8 mouse cellular contexts compared by ENCODE assay signal in the genomic region with DNA sequence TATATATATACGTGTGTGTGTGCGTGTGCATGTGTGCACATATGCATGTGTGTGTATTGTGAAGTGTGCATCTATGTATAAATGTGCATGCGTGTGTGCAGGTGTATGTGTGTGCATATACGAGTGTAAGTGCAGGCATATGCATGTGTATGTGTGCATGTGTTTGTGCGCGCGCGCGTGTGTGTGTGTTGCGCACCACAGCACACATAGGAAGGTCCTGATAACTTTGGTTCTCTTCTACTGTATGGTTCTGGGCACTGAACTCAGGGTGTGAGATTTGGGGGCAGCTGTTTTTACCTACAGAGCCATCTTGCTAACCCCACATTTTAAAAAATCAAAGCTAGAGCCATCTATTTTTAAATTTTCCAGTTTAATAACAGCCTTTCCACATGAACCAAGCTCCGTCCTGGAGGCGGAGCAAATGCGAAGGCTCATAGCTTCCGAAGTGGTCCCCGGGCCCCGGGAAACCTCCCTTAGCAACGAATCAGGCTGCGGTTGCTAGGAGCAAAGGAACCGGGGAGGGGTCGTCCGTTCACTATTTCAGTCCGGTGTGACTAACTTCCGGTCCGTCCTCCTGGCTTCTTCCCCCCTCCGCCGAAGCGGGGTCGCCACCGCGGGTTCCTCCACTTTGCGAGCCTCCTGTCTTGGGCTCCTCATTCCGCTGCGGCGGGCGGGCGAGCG. TPM values are rescaled to one million over a fixed set of nuclear protein-coding genes. Genes with fewer than 3 reads are reported as not detected.
A peak's percentile ranks its signal among the peaks of the same experiment; 100 is the strongest.
DNase-seq lines count a peak whose midpoint lies in the region; ATAC-seq lines count a peak whose summit lies in the region.

No protein-coding gene starts in this region.

- H3K27ac ChIP-seq in embryonic facial prominence, embryonic 13.5 days = peak overlapping the region; percentile 18; the same call in 1 of the 2 replicates
- no peak overlapping the region for H3K27ac ChIP-seq in kidney, embryonic 14.5 days (ENCODE audit: low read depth, low read length)
- peak overlapping the region; percentile 68 for H3K27ac ChIP-seq in limb, embryonic 15.5 days

- H3K27me3 ChIP-seq in embryonic facial prominence, embryonic 13.5 days = no peaks in the 10 kb centered on the region
- H3K27me3 ChIP-seq in kidney, embryonic 14.5 days (ENCODE audit: control insufficient read depth, insufficient read depth, low read length) = no peaks in the 10 kb centered on the region; the same call in 1 of the 2 replicates
- no peaks in the 10 kb centered on the region for H3K27me3 ChIP-seq in limb, embryonic 15.5 days

- WGBS in embryonic facial prominence, embryonic 13.5 days = 8% methylated on average over 37 of the region's 37 CpGs
- 9% methylated on average over 37 of the region's 37 CpGs for WGBS in kidney, embryonic 14.5 days
- 8% methylated on average over 37 of the region's 37 CpGs for WGBS in limb, embryonic 15.5 days

- peak; percentile 74 for ATAC-seq in embryonic facial prominence, embryonic 13.5 days (ENCODE audit: insufficient number of reproducible peaks, insufficient read depth, low FRiP score, low TSS enrichment, low read depth)
- ATAC-seq in kidney, embryonic 14.5 days (ENCODE audit: low FRiP score, low TSS enrichment) = peak; percentile 92
- peak; percentile 78 for ATAC-seq in limb, embryonic 15.5 days (ENCODE audit: insufficient number of reproducible peaks, low FRiP score, low TSS enrichment, low read depth)

- DNase-seq in 3134 (ENCODE audit: extremely low read depth, insufficient read length, low spot score) = peak; percentile 86
- peak; percentile 90 for DNase-seq in adrenal gland, postnatal 25 days
- DNase-seq in heart, adult 9 months (ENCODE audit: low spot score in 2 of 2) = peak; percentile 89
- peak; percentile 53 to 75 for DNase-seq in monocyte, adult 2 months (ENCODE audit: low read depth in 1 of 2, low spot score in 2 of 2)
- DNase-seq in spleen, postnatal 36 days (ENCODE audit: low spot score in 2 of 2) = peak; percentile 76

- H3K36me3 ChIP-seq in embryonic facial prominence, embryonic 13.5 days = peaks cover 26% of the 10 kb centered on the region
- peaks cover 7% of the 10 kb centered on the region; the same call in 1 of the 2 replicates for H3K36me3 ChIP-seq in kidney, embryonic 14.5 days (ENCODE audit: control insufficient read depth, insufficient read depth, low read length)
- peaks cover 18% of the 10 kb centered on the region for H3K36me3 ChIP-seq in limb, embryonic 15.5 days

- peak overlapping the region; percentile 97 for H3K4me3 ChIP-seq in embryonic facial prominence, embryonic 13.5 days
- H3K4me3 ChIP-seq in kidney, embryonic 14.5 days (ENCODE audit: low read length) = peak overlapping the region; percentile 73
- peak overlapping the region; percentile 98 for H3K4me3 ChIP-seq in limb, embryonic 15.5 days

- H3K4me2 ChIP-seq in embryonic facial prominence, embryonic 13.5 days = peak overlapping the region; percentile 97
- peak overlapping the region; percentile 75 for H3K4me2 ChIP-seq in kidney, embryonic 14.5 days (replicated peaks; ENCODE audit: low read depth, low read length)
- peak overlapping the region; percentile 93 for H3K4me2 ChIP-seq in limb, embryonic 15.5 days

- no peaks in the 10 kb centered on the region for H3K9me3 ChIP-seq in embryonic facial prominence, embryonic 13.5 days
- no peaks in the 10 kb centered on the region for H3K9me3 ChIP-seq in kidney, embryonic 14.5 days (ENCODE audit: control insufficient read depth, low read length)
- H3K9me3 ChIP-seq in limb, embryonic 15.5 days = no peaks in the 10 kb centered on the region

- H3K9ac ChIP-seq in embryonic facial prominence, embryonic 13.5 days = peak overlapping the region; percentile 96
- peak overlapping the region; percentile 87 for H3K9ac ChIP-seq in kidney, embryonic 14.5 days (ENCODE audit: low read depth, low read length)
- H3K9ac ChIP-seq in limb, embryonic 15.5 days = peak overlapping the region; percentile 96

- peaks cover 13% of the 10 kb centered on the region for H3K4me1 ChIP-seq in embryonic facial prominence, embryonic 13.5 days
- H3K4me1 ChIP-seq in kidney, embryonic 14.5 days (ENCODE audit: control insufficient read depth, insufficient read depth, low read length) = peaks cover 9% of the 10 kb centered on the region
- peaks cover 14% of the 10 kb centered on the region for H3K4me1 ChIP-seq in limb, embryonic 15.5 days

RNA-seq across cellular contexts. Expression of gene Svop, which starts 8.5 kb away (rescaled TPM):
- total RNA-seq in adrenal gland, postnatal 25 days (2021) = 2.6 and 3.1 TPM in 2 replicates
- polyA plus RNA-seq in embryonic facial prominence, embryonic 13.5 days (2015; fragmentation: Nextera tagmentation; extraction: Ambion mirVana) = 0.86 and 1.1 TPM in 2 replicates
- 0.09 TPM in 1 of 2 replicates, not detected in the other for polyA plus RNA-seq in kidney, embryonic 14.5 days (2014; fragmentation: Nextera tagmentation; extraction: Ambion mirVana)
- polyA plus RNA-seq in limb, embryonic 15.5 days (2015; fragmentation: Nextera tagmentation; extraction: Ambion mirVana) = 0.12 and 0.24 TPM in 2 replicates

RNA-seq across cellular contexts. Expression of gene Alkbh2, which starts 28.2 kb away (rescaled TPM):
- 12.0 and 12.1 TPM in 2 replicates for total RNA-seq in adrenal gland, postnatal 25 days (2021)
- 11.7 and 11.8 TPM in 2 replicates for polyA plus RNA-seq in embryonic facial prominence, embryonic 13.5 days (2015; fragmentation: Nextera tagmentation; extraction: Ambion mirVana)
- polyA plus RNA-seq in kidney, embryonic 14.5 days (2014; fragmentation: Nextera tagmentation; extraction: Ambion mirVana) = 11.6 and 13.3 TPM in 2 replicates
- 10.0 and 10.4 TPM in 2 replicates for polyA plus RNA-seq in limb, embryonic 15.5 days (2015; fragmentation: Nextera tagmentation; extraction: Ambion mirVana)

RNA-seq across cellular contexts. Expression of gene Ung, which starts 30.3 kb away (rescaled TPM):
- total RNA-seq in adrenal gland, postnatal 25 days (2021) = 6.7 and 15.0 TPM in 2 replicates
- polyA plus RNA-seq in embryonic facial prominence, embryonic 13.5 days (2015; fragmentation: Nextera tagmentation; extraction: Ambion mirVana) = 43.6 and 48.2 TPM in 2 replicates
- polyA plus RNA-seq in kidney, embryonic 14.5 days (2014; fragmentation: Nextera tagmentation; extraction: Ambion mirVana) = 38.1 and 44.6 TPM in 2 replicates
- 35.3 and 38.3 TPM in 2 replicates for polyA plus RNA-seq in limb, embryonic 15.5 days (2015; fragmentation: Nextera tagmentation; extraction: Ambion mirVana)

RNA-seq across cellular contexts. Expression of gene Usp30, which starts 34.6 kb away (rescaled TPM):
- total RNA-seq in adrenal gland, postnatal 25 days (2021) = 35.1 and 36.6 TPM in 2 replicates
- 13.0 and 16.4 TPM in 2 replicates for polyA plus RNA-seq in embryonic facial prominence, embryonic 13.5 days (2015; fragmentation: Nextera tagmentation; extraction: Ambion mirVana)
- 9.3 and 10.7 TPM in 2 replicates for polyA plus RNA-seq in kidney, embryonic 14.5 days (2014; fragmentation: Nextera tagmentation; extraction: Ambion mirVana)
- 11.8 and 11.9 TPM in 2 replicates for polyA plus RNA-seq in limb, embryonic 15.5 days (2015; fragmentation: Nextera tagmentation; extraction: Ambion mirVana)

RNA-seq across cellular contexts. Expression of gene Acacb, which starts 46.5 kb away (rescaled TPM):
- 99.4 and 114 TPM in 2 replicates for total RNA-seq in adrenal gland, postnatal 25 days (2021)
- polyA plus RNA-seq in embryonic facial prominence, embryonic 13.5 days (2015; fragmentation: Nextera tagmentation; extraction: Ambion mirVana) = 2.7 and 3.6 TPM in 2 replicates
- 4.4 and 4.8 TPM in 2 replicates for polyA plus RNA-seq in kidney, embryonic 14.5 days (2014; fragmentation: Nextera tagmentation; extraction: Ambion mirVana)
- polyA plus RNA-seq in limb, embryonic 15.5 days (2015; fragmentation: Nextera tagmentation; extraction: Ambion mirVana) = 1.7 and 2.5 TPM in 2 replicates
